Mouse (Mus musculus): ENCODE data around the gene Gm16181. TPM values are rescaled to one million over a fixed set of nuclear protein-coding genes. Genes with fewer than 3 reads are reported as not detected.
"Not testable (repeated sequence)": the region's sequence is repeated elsewhere in the genome, so short reads cannot be mapped to it uniquely, and the experiment has no call there.

Gm16181 gene
- total and polyA plus RNA-seq, 2 experiments from 2014 or later = 0.40 TPM; not detected in 1

DNA sequence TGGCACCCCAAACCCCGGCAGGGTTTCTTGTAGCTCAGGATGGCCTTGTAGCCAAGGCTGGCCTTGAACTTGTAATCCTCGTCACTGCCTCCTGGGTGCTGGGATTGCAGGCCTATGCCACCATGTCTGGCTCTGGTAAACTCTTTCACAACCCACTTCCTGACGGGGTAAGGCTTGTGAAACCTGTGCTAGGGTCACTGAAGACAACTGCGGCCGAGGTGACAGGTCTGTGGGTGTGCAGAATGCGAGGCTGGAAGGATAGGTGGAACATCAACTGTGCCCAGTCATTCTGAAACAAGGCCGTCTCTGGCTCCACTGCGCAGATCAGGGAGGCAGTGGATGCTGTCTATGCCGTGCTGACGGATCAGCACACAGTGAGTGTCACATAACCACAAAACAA is 10.4 kb downstream of the Gm16181 start:
- no peak overlapping the region for H3K4me2 ChIP-seq (ENCODE audit: low read depth, low read length)
- TF ChIP-seq CTCF (IDR thresholded peaks at IDR 0.05; ENCODE audit: low read depth) = no peak
- H3K9me3 ChIP-seq (ENCODE audit: low read length) = no peaks in the 10 kb centered on the region
- DNase-seq (ENCODE audit: low spot score) (no peak), ATAC-seq (no peak)
- WGBS = 94% methylated on average over 10 of the region's 10 CpGs
- H3K4me1 ChIP-seq (ENCODE audit: insufficient read depth, low read length) = no peaks in the 10 kb centered on the region
- H3K36me3 ChIP-seq (ENCODE audit: insufficient read depth, low read length) = peaks cover 40% of the 10 kb centered on the region
- H3K27me3 ChIP-seq (ENCODE audit: insufficient read depth, low read length) = no peaks in the 10 kb centered on the region
- no peak overlapping the region for H3K27ac ChIP-seq
- H3K9ac ChIP-seq (replicated peaks; ENCODE audit: low read length) = no peak overlapping the region
- H3K4me3 ChIP-seq (ENCODE audit: low read length) = no peak overlapping the region

DNA sequence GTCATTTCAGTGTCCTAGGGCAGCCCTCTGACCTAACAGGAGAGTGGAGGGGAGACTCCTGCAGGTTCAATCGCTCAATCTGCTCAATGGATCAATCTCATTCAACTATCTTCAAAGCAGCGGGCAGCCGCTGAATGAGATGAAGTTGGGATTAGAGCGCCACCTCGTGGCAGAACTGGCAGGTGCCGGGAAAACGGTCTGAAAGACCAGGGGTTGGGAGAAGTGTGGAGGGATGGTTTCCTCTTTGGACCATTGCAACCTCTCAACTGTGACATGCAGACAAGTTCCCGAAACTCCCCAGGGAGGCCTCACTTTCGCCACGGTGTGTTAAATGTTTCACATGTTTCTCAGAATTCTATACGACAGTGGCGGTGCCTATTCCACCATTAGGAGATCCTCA is 11.4 kb downstream of the Gm16181 start:
- no peaks in the 10 kb centered on the region for H3K9me3 ChIP-seq (ENCODE audit: low read length)
- H3K9ac ChIP-seq (replicated peaks; ENCODE audit: low read length) = no peak overlapping the region
- H3K36me3 ChIP-seq (ENCODE audit: insufficient read depth, low read length) = peaks cover 36% of the 10 kb centered on the region
- no peak for ATAC-seq
- no peaks in the 10 kb centered on the region for H3K4me1 ChIP-seq (ENCODE audit: insufficient read depth, low read length)
- H3K4me2 ChIP-seq (ENCODE audit: low read depth, low read length) = no peak overlapping the region
- TF ChIP-seq CTCF (IDR thresholded peaks at IDR 0.05; ENCODE audit: low read depth) = peak; percentile 91
- H3K27me3 ChIP-seq (ENCODE audit: insufficient read depth, low read length) = no peaks in the 10 kb centered on the region
- peak; percentile 92 for DNase-seq (ENCODE audit: low spot score)
- H3K4me3 ChIP-seq (ENCODE audit: low read length) = no peak overlapping the region
- WGBS = 10% methylated on average over 12 of the region's 12 CpGs
- no peak overlapping the region for H3K27ac ChIP-seq

DNA sequence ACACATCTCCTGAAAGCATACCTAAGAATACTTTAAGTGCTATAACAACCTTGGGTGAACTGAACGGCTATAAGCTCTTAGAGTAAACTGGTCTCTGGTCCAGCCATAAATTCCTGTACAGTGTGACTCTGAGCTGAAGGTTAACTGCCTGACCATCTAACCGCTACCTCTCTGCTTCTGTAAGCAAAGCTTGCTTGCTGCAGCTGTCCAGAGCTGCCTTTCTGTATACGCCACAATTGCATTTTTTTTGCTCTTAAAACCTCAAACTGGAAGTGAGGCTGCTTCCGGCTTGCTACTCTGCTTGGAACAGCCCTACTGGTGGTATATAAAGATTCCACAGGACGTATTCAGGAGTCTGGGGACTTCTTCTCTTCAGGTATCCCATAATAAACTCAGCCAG is 12.0 kb downstream of the Gm16181 start:
- peaks cover 31% of the 10 kb centered on the region for H3K36me3 ChIP-seq (ENCODE audit: insufficient read depth, low read length)
- no peaks in the 10 kb centered on the region for H3K27me3 ChIP-seq (ENCODE audit: insufficient read depth, low read length)
- no peak overlapping the region for H3K9ac ChIP-seq (replicated peaks; ENCODE audit: low read length)
- no peaks in the 10 kb centered on the region for H3K4me1 ChIP-seq (ENCODE audit: insufficient read depth, low read length)
- TF ChIP-seq CTCF (IDR thresholded peaks at IDR 0.05; ENCODE audit: low read depth) = no peak
- H3K27ac ChIP-seq = no peak overlapping the region
- H3K4me2 ChIP-seq (ENCODE audit: low read depth, low read length) = no peak overlapping the region
- DNase-seq (ENCODE audit: low spot score) = no peak
- 89% methylated on average over 5 of the region's 5 CpGs for WGBS
- ATAC-seq = no peak
- H3K4me3 ChIP-seq (ENCODE audit: low read length) = no peak overlapping the region
- H3K9me3 ChIP-seq (ENCODE audit: low read length) = no peaks in the 10 kb centered on the region

DNA sequence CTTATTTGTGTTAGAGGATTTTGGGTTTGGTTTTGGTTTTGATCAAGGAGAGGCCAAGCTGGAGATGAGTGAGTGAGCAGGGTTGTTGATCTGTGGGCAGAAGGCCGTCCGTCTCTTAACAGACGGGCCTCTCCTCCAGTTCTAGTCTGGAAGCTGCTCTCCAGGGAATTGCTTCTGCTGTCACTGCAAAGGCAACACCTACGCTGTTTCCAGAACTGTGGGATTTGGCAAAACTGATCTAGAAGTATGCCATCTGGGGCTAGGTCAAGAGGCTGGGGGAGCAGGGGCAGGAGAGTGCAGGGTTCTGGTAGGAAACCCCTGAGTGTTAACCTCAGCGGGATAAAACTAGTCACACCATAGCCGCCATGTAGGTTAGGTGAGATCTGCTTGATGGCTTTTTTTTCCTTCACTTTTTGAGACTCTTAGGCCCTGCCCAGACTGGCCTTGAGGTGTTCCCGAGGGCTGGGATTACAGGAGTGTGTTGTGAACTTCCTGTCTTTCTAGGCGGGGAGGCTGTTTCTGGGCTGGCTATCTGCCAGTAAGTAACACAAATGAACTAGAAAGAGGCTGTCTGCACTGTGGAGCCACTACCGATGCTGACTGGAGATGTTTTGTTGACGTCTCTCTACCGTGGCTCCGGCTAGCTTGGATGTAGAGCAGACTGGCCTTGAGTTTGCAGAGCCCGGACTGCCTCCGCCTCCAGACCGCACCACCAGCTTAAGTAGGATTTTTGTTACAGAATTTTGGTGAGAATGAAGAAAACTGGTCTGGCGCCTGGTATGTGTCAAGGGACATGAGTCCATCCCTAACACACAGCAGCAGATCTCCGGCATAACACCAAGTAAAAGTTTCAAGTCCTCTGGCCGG is 12.7 kb downstream of the Gm16181 start, which contains the start of gene Atp6v1g2:
Gene Atp6v1g2, plus strand, starts transcription at position 547 of the 867 bp plus-strand sequence.
- H3K27ac ChIP-seq = no peak within 1 kb of the TSS; the same call in 1 of the 2 replicates
- peaks cover 25% of the 10 kb centered on the region for H3K36me3 ChIP-seq (ENCODE audit: insufficient read depth, low read length)
- no peaks in the 10 kb centered on the region for H3K4me1 ChIP-seq (ENCODE audit: insufficient read depth, low read length)
- H3K4me2 ChIP-seq (ENCODE audit: low read depth, low read length) = peak within 1 kb of the TSS; percentile 87
- no peak for ATAC-seq
- no peak for TF ChIP-seq CTCF (IDR thresholded peaks at IDR 0.05; ENCODE audit: low read depth)
- H3K9me3 ChIP-seq (ENCODE audit: low read length) = no peaks in the 10 kb centered on the region
- H3K9ac ChIP-seq (replicated peaks; ENCODE audit: low read length) = peak within 1 kb of the TSS; percentile 77; the same call in 1 of the 2 replicates
- DNase-seq (ENCODE audit: low spot score) = no peak
- H3K27me3 ChIP-seq (ENCODE audit: insufficient read depth, low read length) = no peaks in the 10 kb centered on the region
- WGBS = 63% methylated on average over 18 of the region's 18 CpGs
- peak within 1 kb of the TSS; percentile 54; the same call in 1 of the 2 replicates for H3K4me3 ChIP-seq (ENCODE audit: low read length)

DNA sequence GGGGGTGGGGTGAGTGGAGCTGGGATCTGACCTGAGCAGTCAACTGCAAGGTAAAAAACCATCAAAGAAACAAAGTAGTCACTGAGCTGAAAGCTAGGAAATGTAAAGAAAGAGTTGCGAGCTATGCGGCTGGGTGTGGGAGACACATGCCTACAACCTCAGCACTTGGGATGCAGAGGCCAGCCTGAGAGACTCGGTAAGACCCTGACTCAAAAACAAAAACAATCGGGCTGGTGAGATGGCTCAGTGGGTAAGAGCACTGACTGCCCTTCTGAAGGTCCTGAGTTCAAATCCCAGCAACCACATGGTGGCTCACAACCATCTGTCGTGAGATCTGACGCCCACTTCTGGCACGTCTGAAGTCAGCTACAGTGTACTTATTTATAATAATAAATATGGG is 13.5 kb downstream of the Gm16181 start:
- WGBS = 81% methylated on average over 7 of the region's 7 CpGs
- peaks cover 23% of the 10 kb centered on the region for H3K36me3 ChIP-seq (ENCODE audit: insufficient read depth, low read length)

DNA sequence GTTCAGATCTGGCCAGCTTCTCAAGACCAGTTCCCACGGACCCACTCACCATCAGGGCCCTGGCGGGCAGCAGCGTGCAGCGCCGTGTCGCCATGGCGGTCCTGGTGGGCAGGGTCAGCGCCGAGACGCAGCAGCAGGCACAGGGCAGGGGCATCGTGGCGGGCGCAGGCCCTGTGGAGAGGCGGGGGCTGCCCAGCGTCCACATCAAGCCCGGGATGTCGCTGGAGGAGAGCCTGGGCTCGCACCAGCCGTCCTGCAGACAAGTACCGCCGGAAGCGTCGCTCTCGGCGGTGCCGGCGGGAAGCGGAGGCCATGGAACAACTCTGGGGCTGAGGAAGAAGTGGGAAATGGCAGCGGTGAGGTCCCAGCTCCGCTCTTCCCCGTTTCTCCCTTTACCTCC is 14.3 kb downstream of the Gm16181 start:
- ATAC-seq (no peak), DNase-seq (ENCODE audit: low spot score) (no peak)
- H3K9ac ChIP-seq (replicated peaks; ENCODE audit: low read length) = peak overlapping the region; percentile 77
- peak overlapping the region; percentile 98 for H3K27ac ChIP-seq
- H3K4me1 ChIP-seq (ENCODE audit: insufficient read depth, low read length) = no peaks in the 10 kb centered on the region
- H3K27me3 ChIP-seq (ENCODE audit: insufficient read depth, low read length) = no peaks in the 10 kb centered on the region
- peak overlapping the region; percentile 87 for H3K4me2 ChIP-seq (ENCODE audit: low read depth, low read length)
- H3K9me3 ChIP-seq (ENCODE audit: low read length) = no peaks in the 10 kb centered on the region
- 9% methylated on average over 31 of the region's 31 CpGs for WGBS
- peak overlapping the region; percentile 54 for H3K4me3 ChIP-seq (ENCODE audit: low read length)
- peaks cover 14% of the 10 kb centered on the region for H3K36me3 ChIP-seq (ENCODE audit: insufficient read depth, low read length)
- TF ChIP-seq CTCF (IDR thresholded peaks at IDR 0.05; ENCODE audit: low read depth) = no peak

More for the DNA sequence above, 13.5 kb downstream of the Gm16181 start:
- not testable (repeated sequence) for H3K4me1 ChIP-seq (ENCODE audit: insufficient read depth, low read length); H3K4me2 ChIP-seq (ENCODE audit: low read depth, low read length); H3K27ac ChIP-seq; ATAC-seq; H3K9ac ChIP-seq (replicated peaks; ENCODE audit: low read length); DNase-seq (ENCODE audit: low spot score); H3K4me3 ChIP-seq (ENCODE audit: low read length); H3K27me3 ChIP-seq (ENCODE audit: insufficient read depth, low read length); H3K9me3 ChIP-seq (ENCODE audit: low read length)
